Mouse (Mus musculus) mouse embryonic stem cell (cell line): ENCODE results near the gene Eef2kmt.
"Not testable (repeated sequence)": the region's sequence is repeated elsewhere in the genome, so short reads cannot be mapped to it uniquely, and the experiment has no call there.

Source experiments
- in situ Hi-C, 2 experiments: fragments of 300-500 bp; cut with MboI; formaldehyde crosslinking; loops; 1 replicate in 1 of 2; 3 replicates in 1 of 2; pipeline ENCODE4 v1.14.3; 2019 to 2020; ENCODE audit warnings: low sequenced_read_pairs in 2 of 2, low pct_unique_long_range_greater_than_20kb in 1 of 2, mixed read lengths in 1 of 2; ENCODE audit not compliant: unreplicated experiment in 1 of 2

Eef2kmt gene

DNA sequence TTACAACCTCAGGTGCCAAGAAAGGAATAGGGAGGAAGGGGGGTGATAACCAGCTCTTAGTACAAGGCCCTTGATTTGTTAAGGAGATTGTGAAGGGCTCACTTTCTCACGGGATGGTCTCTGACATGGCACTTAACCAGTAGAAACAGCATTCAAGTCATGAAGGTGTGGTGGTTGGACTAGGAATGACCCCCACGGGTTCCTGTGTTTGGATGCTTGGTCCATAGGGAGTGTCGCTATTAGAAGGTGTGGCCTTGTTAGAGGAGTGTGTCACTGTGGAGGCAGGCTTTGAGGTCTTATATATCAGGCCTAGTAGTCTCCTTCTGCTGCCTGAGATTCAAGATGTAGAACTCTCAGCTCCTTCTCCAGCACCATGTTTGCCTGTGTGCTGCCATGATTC lies 27.7 kb downstream of the Eef2kmt start:
- in situ Hi-C loops, result not testable (repeated sequence)

DNA sequence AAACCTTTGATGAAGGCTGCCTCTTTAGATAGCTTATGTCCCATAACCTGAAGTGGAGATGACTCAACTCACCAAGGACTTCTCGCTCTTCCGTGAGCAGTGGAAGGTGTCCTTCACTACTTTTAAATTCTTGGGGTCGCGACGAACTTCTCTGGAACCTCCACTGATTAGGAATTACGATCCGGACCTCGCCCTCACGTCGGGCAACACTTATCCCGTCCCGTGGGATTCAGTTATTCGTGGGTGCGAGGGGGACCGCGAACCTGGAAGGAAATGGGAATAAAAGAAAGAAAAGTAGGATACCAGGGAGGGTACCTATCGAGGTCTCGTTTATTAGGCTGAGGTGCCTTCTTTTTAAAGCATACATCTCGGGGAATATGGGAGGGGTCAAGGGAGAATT lies 28.3 kb downstream of the Eef2kmt start:
- in situ Hi-C loops, result not testable (repeated sequence)

DNA sequence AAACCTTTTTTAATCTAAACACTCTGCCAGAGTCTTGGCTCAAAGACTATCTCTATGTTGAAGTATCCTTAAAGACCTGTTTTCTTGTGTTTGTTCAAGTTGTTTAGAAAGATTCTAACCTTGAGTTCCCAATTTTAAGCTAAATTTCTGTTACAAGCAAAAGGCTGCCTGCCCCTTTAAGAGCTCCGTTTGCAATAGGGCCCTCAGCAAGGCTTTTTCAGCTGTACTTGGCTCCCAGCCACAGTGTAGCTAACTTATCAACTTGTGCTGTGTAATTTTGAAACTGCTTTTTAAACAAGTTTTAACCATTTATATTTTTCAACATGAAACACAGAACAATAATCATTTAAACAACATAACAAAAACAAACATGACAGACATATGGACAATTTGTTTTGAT lies 29.2 kb downstream of the Eef2kmt start:
- in situ Hi-C loops, result not testable (repeated sequence)

DNA sequence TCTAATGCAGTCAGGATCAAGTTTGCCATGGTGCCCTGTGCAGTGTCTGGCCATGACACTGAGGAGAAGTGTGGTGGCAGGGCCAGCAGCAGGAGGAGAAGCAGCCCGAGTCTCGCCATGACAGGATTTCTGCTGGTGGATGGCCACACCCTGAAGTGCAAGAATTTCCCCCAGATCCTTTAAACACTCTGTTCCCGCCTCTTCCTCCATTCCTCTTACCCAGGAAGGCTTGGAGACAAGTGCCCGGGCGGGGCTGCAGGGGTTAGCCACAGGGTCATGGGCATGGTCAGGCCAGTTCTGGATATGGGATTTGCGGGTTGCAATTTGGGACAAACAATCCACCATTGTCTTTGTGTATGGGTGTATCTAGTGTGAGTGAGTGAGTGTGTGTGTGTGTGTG lies 33.6 kb downstream of the Eef2kmt start, which contains the start of gene AU021092:
Gene AU021092, minus strand, starts transcription at position 160 of the 400 bp plus-strand sequence.
- in situ Hi-C loops, result no loop called here

DNA sequence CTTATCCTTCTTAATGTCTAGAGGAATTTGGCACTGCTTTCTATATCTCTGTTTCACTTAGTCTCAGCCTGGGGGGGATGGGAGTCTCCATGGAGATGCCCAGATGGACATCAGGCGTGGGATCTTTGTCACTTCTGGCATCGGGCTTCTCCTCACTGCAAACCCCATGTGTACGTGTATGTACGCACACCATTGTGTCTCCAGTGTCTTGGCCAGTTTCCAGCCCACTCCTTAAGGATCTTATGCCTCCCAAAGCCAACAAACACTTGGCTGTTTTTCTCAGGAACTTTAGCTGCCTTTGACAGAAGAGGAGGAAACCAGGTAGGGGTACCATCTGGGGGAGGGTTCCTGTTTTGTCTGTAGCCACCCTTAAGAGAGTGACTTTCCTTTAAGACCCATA lies 34.4 kb downstream of the Eef2kmt start:
- in situ Hi-C loops, result no loop called here

DNA sequence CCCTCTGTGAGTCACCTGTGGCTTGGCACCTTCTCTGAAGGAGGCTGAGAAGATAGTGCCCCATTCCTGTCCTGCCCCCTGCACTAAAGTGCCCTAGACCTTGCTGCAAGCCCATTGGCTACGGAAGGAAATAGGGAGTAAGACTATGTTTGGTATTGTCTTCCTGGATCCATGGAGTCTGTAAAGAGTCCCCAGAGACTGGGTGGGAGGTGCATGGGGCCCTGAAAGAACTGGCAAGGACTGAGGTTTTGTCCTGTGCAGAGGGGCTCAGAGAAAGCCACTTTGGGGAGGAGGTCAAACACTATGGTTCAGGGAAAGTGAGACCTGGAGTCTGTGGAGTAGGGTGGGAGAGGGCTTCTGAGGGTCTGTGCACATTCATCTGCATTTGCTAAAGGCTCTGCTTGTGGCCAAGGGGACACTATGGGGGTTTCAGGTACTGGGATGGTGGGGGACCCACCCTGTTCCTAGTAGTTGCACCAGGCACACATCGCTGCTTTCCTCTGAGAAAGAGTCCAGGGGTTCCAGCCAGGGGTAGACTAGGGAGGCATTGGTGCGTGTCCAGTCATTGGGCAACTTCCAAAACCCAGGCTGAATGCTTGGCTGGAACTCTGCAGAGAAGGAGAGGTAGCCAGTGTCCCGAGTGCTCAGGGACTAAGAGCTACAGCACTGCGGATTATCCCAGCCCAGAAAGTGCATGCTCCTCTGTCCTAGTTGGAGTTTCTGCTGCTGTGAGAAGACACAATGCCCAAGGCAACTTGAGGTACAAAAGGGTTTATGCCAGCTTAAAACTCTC lies 38.2 kb downstream of the Eef2kmt start:
- in situ Hi-C loops, result no loop called here

DNA sequence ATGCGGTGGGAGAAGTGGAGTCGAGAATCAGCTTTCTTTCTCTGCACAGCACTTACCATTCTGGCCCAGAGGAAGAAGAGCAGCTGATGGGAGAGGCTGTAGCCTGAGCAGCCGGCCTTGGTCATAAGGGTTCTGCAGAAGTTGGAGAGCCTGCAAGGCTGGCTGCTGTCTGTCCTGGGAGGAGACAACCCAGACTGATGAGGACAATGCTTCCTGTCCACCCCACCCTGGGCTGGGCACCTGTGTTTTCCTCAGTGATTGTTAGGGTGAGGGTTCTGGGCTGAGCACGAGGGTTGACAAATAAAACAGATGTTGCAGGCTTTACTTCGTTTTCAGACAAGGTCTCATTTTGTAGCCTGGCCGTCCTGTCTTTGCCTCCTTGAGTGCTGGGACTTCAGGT lies 39.1 kb downstream of the Eef2kmt start:
- in situ Hi-C loops, result no loop called here

DNA sequence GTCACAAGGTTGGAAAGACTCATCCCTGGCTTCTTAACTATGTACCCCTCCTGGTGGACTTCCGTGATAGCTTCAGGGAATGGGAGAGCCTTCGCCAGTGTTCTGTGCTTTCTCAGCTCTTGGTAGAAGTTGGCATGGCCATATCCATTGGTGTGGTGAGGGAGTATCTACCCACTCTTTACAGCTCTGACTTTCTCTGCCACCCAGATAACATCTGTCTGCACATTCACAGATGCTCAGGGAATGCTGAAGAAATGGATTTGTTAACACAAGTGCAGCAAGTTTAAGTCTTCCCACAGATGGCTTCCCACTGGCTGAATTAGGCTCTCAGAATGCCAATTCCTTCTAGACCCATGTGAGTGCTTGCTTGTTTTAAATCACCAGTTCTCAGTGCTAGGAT lies 41.7 kb downstream of the Eef2kmt start:
- in situ Hi-C loops, result no loop called here

DNA sequence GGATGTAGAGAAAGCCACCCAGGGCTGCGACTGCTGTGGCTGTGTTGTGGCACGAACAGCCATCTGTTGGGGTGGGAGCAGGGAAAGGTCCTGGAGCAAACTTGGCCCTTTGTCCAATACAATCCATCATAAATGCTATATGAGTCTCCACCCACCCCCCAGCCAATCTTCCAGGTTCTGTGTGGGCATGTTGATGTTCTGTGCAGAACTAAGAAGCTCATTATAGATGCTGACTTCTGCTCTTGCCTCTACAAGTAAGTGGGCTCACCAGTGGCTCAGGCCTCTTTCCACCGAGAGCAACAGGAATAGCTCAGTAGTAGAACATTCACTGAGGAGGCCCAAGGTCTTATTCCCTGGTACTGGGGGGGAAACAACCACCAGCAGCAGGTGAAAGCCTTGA lies 43.6 kb downstream of the Eef2kmt start:
- in situ Hi-C loops, result no loop called here

DNA sequence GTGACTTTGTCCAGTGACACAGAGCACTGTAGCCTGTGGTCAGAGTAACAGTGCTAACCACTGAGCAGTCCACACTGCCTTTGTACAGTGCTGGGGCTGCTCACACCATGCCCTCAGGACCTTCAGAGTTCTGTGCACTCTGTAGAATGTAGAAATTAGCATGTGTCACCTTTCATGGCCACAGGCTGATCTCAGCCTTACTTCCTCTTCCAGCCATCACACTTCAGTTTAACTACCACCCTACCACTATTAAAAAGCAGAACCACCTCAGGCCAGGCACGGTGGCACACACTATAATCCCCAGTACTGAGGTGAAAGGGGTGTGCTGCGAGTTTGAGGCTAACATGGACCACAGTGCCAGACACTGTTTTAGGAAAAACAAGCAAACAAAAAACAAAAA lies 45.4 kb downstream of the Eef2kmt start:
- in situ Hi-C loops, result no loop called here

DNA sequence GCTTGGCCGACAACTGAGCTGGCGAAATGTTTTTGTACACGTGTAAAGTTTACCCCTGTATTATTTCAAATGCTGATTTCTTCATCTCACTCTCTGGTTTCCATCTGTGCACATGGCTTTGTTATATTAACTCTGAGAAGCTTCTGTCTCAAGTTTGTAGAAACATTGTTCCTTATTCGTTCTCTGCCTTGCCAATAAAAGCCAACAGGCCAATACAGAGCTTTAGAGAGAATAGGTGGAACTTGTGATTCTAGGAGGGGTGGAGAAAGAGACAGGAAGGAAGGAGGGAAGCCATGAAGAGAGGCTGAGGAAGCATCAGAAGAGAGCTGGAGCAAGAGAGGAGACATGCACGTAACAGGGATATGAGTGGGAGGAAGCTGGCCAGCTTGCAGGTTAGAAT lies 49.7 kb downstream of the Eef2kmt start:
- in situ Hi-C loops, result no loop called here

DNA sequence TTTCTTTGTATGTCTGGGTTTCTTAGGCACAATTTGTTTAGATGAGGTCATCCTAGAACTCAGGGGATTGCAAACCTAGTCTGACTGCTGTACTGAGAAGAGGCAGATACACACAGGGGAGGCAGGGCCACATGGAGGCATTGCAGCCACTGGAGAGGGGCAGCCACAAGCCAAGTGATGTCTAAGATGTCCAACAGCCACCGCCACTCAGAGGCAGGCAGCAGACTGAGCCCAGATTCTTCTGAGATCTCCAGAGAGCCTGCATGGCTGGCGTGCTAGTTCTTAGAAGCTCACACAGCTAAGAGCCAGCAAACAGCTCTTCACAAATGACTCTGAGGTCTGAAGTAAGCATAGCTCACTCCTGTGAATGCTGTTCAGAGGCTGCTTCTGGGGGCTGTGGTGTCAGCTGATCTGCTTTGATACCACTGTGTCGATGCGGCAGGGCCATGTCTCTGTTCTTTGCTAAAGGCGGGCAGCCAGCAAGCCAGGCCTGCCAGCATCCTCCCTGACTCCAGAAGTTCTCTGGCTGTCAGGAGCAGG lies 50.3 kb downstream of the Eef2kmt start:
- in situ Hi-C loops, result no loop called here

DNA sequence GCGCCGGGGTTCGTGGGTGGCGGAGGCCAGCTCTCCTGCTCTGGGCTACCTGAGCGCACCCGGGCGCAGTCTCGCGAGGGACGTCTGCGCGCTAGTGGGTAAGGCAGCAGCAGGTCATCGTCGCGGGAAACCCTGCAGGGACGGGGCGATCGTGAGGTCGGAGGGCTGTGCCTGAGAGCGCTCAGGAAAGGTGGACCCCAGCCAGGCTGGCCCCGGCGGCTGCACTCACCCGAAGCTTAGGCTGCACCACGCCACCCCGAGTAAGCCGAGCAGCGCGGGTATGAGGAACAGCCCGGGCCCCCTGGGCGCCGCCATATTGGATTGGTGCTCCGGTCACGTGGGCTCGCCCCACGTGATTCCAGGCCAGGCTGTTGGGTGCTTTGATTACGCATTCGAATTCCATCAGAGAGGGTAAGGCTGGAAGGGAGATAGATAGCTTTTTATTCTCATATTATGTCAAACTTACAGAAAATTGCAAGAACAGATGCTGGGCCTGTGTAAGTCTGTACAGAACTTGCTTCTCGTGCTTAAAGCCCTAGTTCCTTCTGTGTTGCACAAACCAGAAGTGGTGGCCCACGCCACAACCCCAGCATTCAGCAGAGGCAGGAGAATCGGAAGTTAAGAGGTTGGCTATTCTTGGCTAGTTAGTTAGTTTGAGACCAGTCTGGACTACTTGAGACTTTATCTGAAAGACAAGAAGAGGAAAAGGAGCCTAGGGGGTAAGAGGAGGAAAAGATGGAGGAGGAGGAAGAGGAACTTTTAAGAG lies 51.9 kb downstream of the Eef2kmt start, which contains the start of gene Nagpa:
Gene Nagpa, minus strand, starts transcription at position 345 of the 766 bp plus-strand sequence.
- in situ Hi-C loops, result no loop called here

DNA sequence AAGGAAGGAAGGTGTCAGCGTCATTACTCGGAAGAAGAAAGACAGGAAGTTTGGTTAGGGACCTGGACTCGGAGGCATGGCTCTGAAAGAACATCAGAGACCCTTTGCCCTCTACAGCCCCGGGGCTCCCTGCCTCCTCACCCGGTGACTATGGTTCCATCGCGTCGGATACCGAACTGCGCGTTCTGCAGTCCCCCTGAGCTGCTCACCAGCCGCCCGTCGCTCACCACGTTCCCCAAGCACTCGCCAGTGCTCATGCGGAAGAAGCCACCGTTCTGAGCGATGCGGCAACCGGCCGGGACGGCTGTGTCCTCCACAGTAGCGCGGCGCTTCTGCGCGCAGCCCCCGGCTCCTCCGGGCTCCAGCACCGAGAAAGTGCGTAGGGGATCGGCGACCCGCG lies 52.6 kb downstream of the Eef2kmt start:
- in situ Hi-C loops, result no loop called here

DNA sequence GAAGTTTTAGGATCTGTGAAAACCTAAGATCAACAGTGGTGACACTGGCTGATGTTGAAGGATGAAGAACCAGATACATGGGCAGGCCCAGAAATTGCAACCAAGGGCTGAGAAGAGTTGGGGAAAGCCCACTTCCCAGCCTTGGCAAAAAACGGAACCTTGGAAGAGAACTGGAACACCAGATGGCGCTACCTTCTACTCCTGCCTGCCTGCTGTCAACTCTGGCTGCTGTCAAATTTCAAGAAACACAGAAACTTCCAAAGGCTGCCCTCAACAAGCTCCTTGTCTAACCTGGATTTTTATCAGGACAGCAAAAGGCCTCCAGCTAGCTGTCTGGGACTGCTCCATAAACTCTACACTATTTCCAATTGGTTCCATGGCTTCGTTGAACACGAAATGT lies 53.1 kb downstream of the Eef2kmt start:
- in situ Hi-C loops, result no loop called here

DNA sequence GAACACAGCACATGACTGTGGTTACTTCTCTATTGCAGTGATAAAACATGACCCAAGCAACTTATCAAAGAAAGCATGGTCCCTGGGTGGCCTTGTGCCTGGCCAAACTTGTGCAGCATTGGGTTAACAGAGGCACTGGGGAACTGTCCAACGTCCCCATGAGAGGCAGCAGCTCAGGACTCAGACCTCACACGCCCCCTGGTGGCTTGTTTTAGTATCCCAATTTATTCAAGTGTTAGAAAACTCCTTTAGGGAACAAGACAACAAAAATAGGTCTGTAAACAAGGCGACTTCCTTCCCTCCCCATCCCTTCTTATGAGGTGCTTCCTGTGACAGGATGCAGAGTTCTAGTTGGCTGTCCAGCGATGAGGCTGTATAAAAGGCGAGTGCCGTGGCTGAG lies 60.7 kb downstream of the Eef2kmt start:
- in situ Hi-C loops, result no loop called here
